Mouse (Mus musculus): ENCODE data around the gene Pim1. TPM values are rescaled to one million over a fixed set of nuclear protein-coding genes. Genes with fewer than 3 reads are reported as not detected.

Pim1 gene
- polyA plus RNA-seq (2015; fragmentation: Nextera tagmentation; extraction: Ambion mirVana): 7.2 and 8.2 TPM in 2 replicates

DNA sequence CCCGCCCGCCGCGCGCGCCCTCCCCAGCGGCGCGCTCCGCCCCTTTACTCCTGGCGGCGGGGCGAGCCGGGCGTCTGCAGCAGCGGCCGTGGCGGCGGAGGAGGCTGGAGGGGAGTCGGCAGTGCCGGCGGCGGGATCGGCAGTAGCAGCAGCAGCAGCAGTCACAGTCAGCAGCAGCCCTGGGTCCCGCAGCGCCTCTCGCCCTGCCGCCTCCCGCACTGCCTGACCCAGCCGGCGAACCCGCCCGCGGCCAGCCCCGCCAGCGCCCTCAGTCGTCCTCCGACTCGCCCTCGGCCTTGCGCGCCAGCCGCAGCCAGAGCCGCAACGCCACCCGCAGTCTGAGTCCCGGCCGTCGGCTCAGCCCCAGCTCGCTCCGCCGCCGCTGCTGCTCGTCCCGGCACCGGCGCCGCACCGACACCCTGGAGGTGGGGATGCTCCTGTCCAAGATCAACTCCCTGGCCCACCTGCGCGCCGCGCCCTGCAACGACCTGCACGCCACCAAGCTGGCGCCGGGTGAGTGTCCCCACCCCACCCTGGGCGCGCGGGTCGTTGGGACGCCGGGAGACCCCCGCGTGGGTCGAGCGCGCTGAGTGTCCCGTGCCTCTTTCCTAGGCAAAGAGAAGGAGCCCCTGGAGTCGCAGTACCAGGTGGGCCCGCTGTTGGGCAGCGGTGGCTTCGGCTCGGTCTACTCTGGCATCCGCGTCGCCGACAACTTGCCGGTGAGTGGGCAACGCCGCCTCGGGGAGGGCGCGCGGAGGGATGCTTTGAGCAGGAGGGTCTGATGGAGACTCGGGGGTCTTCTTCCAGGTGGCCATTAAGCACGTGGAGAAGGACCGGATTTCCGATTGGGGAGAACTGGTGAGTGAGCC lies at the start of gene Pim1:
Pim1 (plus strand) TSS at position 41 of the 869 bp plus-strand sequence.
- H3K4me2 ChIP-seq (ENCODE audit: low read length): peak within 1 kb of the TSS; percentile 89
- peak; percentile 13 for ATAC-seq
- under 1% methylated on average over 55 of the region's 99 CpGs for WGBS

DNA sequence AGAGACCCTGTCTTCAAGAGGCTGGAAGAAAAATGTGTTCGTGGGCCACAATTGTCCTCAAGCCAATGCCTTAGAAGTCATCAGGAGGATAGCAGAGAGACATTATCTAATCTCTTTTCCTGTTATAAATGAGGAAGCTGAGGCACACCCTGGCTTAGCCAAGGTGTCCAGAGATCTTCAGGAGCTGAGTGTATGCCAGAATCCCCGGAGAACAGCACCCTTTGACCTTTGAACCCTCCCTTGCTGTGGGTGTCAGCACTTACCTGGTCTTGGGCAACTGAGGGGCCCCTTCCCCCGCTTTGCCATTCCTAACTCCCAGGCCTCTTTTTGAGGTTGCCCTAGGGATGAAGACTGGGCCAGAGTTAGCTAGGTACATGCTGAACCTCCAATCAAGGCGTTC lies 49.0 kb upstream of the Pim1 start:
- no peaks in the 10 kb centered on the region for H3K36me3 ChIP-seq (ENCODE audit: control insufficient read depth, insufficient read depth, low read length)
- H3K9me3 ChIP-seq (ENCODE audit: control insufficient read depth, low read length): no peaks in the 10 kb centered on the region
- no peak for ATAC-seq
- H3K9ac ChIP-seq (ENCODE audit: low read depth, low read length): no peak overlapping the region
- H3K4me1 ChIP-seq (ENCODE audit: control insufficient read depth, insufficient read depth, low read depth, low read length): peaks cover 2% of the 10 kb centered on the region
- no peak overlapping the region for H3K4me3 ChIP-seq (ENCODE audit: low read length)
- no peaks in the 10 kb centered on the region for H3K27me3 ChIP-seq (replicated peaks; ENCODE audit: control insufficient read depth, insufficient read depth, low read length)
- no peak overlapping the region for H3K27ac ChIP-seq (ENCODE audit: low read depth, low read length)
- 80% methylated on average over 4 of the region's 4 CpGs for WGBS
- H3K4me2 ChIP-seq (ENCODE audit: low read length): no peak overlapping the region

More for the DNA sequence above, at the start of gene Pim1:
- no peaks in the 10 kb centered on the region for H3K36me3 ChIP-seq (ENCODE audit: control insufficient read depth, insufficient read depth, low read length)
- peaks cover 8% of the 10 kb centered on the region for H3K4me1 ChIP-seq (ENCODE audit: control insufficient read depth, insufficient read depth, low read depth, low read length)
- H3K9ac ChIP-seq (ENCODE audit: low read depth, low read length): peak within 1 kb of the TSS; percentile 91
- H3K27ac ChIP-seq (ENCODE audit: low read depth, low read length): peak within 1 kb of the TSS; percentile 91
- peak within 1 kb of the TSS; percentile 94 for H3K4me3 ChIP-seq (ENCODE audit: low read length)
- H3K27me3 ChIP-seq (replicated peaks; ENCODE audit: control insufficient read depth, insufficient read depth, low read length): no peaks in the 10 kb centered on the region
- H3K9me3 ChIP-seq (ENCODE audit: control insufficient read depth, low read length): no peaks in the 10 kb centered on the region

DNA sequence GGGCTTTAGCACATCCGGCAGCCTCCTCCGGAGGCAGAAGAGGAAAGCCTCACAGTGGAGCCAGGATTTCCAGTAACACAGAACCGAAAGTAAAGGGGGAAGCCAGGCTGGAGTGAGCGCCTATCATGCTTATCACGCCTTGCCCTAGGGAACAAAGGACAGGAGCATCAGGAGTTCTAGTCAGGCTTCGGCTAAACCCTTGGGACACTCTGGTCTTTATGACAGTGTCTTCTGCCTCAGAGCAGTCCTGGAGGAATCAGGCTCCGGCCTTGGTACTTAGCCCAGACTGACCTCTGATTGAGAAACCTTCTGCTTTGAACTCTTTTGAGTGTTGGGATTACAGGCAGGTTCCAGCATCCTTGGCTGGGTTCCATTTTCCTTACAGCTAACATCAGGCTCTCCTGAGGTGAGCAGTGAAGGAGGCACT lies 48.4 kb upstream of the Pim1 start:
- Histone ChIP-seq H3K4me3 (ENCODE audit: low read length) (no peak overlapping the region), H3K4me1 (ENCODE audit: control insufficient read depth, insufficient read depth, low read depth, low read length) (peaks cover 2% of the 10 kb centered on the region; the same call in 1 of the 2 replicates), H3K36me3 (ENCODE audit: control insufficient read depth, insufficient read depth, low read length) (no peaks in the 10 kb centered on the region), H3K4me2 (ENCODE audit: low read length) (no peak overlapping the region), H3K27ac (ENCODE audit: low read depth, low read length) (no peak overlapping the region), H3K27me3 (replicated peaks; ENCODE audit: control insufficient read depth, insufficient read depth, low read length) (no peaks in the 10 kb centered on the region), H3K9me3 (ENCODE audit: control insufficient read depth, low read length) (no peaks in the 10 kb centered on the region), H3K9ac (ENCODE audit: low read depth, low read length) (no peak overlapping the region)
- no peak for ATAC-seq
- 60% methylated on average over 7 of the region's 7 CpGs for WGBS

DNA sequence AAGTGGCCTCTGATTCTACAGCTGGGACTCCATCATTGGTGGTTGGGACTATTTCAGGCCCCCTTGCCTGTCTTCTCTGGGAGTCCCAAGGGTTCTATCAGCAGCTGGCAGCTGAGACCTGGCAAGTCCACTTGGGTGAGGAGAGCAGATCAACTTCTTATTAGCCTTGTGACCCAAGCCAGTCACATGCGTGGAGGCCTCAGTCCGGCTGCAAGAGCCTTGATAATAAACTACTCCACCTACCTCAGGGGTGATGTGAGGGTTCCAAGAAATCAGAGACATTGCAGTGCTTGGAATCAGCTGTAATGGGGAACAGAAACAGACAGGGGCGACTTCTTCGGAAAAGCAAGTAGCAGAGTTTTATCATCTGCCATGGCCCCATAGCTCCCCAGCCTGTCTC lies 46.8 kb upstream of the Pim1 start:
- Histone ChIP-seq H3K4me2 (ENCODE audit: low read length) (no peak overlapping the region), H3K36me3 (ENCODE audit: control insufficient read depth, insufficient read depth, low read length) (no peaks in the 10 kb centered on the region), H3K27ac (ENCODE audit: low read depth, low read length) (no peak overlapping the region), H3K27me3 (replicated peaks; ENCODE audit: control insufficient read depth, insufficient read depth, low read length) (no peaks in the 10 kb centered on the region), H3K4me1 (ENCODE audit: control insufficient read depth, insufficient read depth, low read depth, low read length) (no peaks in the 10 kb centered on the region), H3K9me3 (ENCODE audit: control insufficient read depth, low read length) (no peaks in the 10 kb centered on the region), H3K4me3 (ENCODE audit: low read length) (no peak overlapping the region), H3K9ac (ENCODE audit: low read depth, low read length) (no peak overlapping the region)
- WGBS: 87% methylated on average over 4 of the region's 4 CpGs
- no peak for ATAC-seq

DNA sequence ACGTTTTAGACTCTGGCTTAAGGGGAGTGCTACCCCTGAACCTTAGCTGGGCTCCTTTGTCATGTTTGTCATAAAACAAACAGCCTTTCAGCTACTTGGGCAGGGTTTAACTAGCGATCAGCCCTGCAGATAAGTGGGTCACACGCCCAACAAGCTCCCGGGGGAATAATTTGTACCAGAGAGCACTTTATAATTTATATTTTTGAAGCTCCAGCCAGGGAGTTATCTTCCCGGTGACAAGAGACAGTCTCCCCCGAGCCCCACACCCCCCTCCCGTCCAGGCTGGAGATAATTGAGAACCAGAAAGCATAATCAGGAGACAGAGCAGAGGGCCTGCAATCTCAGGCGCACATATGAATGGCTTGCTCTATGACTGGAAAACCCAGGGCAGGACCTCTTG lies 45.5 kb upstream of the Pim1 start:
- WGBS: 22% methylated on average over 8 of the region's 8 CpGs
- Histone ChIP-seq H3K4me1 (ENCODE audit: control insufficient read depth, insufficient read depth, low read depth, low read length) (no peaks in the 10 kb centered on the region), H3K4me3 (ENCODE audit: low read length) (no peak overlapping the region), H3K9me3 (ENCODE audit: control insufficient read depth, low read length) (no peaks in the 10 kb centered on the region), H3K27ac (ENCODE audit: low read depth, low read length) (no peak overlapping the region), H3K36me3 (ENCODE audit: control insufficient read depth, insufficient read depth, low read length) (no peaks in the 10 kb centered on the region), H3K27me3 (replicated peaks; ENCODE audit: control insufficient read depth, insufficient read depth, low read length) (no peaks in the 10 kb centered on the region), H3K4me2 (ENCODE audit: low read length) (no peak overlapping the region), H3K9ac (ENCODE audit: low read depth, low read length) (no peak overlapping the region; the same call in 1 of the 2 replicates)
- ATAC-seq: no peak

DNA sequence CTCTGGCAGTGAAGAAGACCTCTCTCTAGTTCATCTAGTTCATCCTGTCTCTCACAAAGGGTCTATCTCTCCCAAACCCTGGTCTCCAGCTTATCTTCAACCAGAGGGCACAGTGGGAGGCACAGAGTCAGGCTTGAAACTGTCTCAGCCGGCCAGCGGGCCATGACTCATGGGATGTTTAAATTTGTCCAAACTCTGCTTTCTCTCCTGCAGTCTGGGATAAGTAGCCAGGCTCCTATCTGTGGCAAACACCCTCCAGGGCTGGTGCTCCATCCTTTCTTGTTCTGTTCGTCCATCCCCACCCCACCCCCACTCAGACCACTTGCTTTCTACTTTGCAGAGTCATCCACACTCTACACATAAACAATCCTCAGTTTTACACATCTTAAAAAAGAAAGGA lies 43.2 kb upstream of the Pim1 start:
- Histone ChIP-seq H3K36me3 (ENCODE audit: control insufficient read depth, insufficient read depth, low read length) (no peaks in the 10 kb centered on the region), H3K27me3 (replicated peaks; ENCODE audit: control insufficient read depth, insufficient read depth, low read length) (no peaks in the 10 kb centered on the region), H3K27ac (ENCODE audit: low read depth, low read length) (no peak overlapping the region), H3K9me3 (ENCODE audit: control insufficient read depth, low read length) (no peaks in the 10 kb centered on the region), H3K4me2 (ENCODE audit: low read length) (no peak overlapping the region), H3K4me3 (ENCODE audit: low read length) (no peak overlapping the region), H3K9ac (ENCODE audit: low read depth, low read length) (no peak overlapping the region), H3K4me1 (ENCODE audit: control insufficient read depth, insufficient read depth, low read depth, low read length) (peaks cover 6% of the 10 kb centered on the region)
- 65% methylated on average over 3 of the region's 3 CpGs for WGBS
- ATAC-seq: no peak

DNA sequence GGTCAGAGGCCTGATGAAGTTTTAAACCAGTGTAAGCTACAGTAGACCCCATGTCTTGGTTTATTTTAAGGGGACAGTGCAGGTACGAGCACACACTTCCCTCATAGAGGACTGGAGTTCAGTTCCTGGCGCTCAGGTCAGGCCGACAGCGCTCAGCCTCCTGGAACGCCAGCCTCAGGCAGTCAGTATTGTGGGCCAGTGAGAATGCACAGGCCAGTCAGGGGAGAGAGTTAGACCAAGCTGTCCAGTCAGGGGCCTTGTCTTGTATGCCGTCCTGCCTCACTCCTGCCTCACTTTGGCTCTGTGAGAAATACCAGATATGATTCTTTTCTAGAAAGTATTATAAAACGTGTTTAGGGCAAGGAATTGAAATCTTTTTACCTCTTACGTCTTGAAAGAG lies 42.5 kb upstream of the Pim1 start:
- H3K4me2 ChIP-seq (ENCODE audit: low read length): no peak overlapping the region
- ATAC-seq: no peak
- no peak overlapping the region for H3K4me3 ChIP-seq (ENCODE audit: low read length)
- 65% methylated on average over 8 of the region's 8 CpGs for WGBS
- no peaks in the 10 kb centered on the region for H3K27me3 ChIP-seq (replicated peaks; ENCODE audit: control insufficient read depth, insufficient read depth, low read length)
- no peaks in the 10 kb centered on the region for H3K9me3 ChIP-seq (ENCODE audit: control insufficient read depth, low read length)
- H3K4me1 ChIP-seq (ENCODE audit: control insufficient read depth, insufficient read depth, low read depth, low read length): peaks cover 6% of the 10 kb centered on the region
- no peak overlapping the region for H3K9ac ChIP-seq (ENCODE audit: low read depth, low read length)
- no peak overlapping the region for H3K27ac ChIP-seq (ENCODE audit: low read depth, low read length)
- H3K36me3 ChIP-seq (ENCODE audit: control insufficient read depth, insufficient read depth, low read length): no peaks in the 10 kb centered on the region

DNA sequence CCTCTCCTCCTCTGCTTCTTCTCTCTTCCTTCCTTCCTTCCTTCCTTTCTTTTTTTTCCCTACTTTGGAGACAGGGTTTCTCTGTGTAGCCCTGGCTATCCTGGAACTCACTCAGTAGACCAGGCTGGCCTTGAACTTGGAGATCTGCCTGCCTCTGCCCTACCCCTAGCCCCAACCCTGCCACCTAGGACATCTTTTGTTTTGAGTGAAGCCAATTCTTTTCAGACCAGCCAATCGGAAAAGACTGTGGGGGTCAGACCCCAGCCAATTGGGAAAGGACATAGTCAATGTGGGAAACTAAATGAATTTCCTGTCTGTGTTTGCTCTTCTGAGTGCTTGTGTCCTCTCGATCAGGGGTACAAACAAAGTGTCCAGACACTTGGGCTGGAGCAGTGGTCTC lies 42.0 kb upstream of the Pim1 start:
- Histone ChIP-seq H3K36me3 (ENCODE audit: control insufficient read depth, insufficient read depth, low read length) (no peaks in the 10 kb centered on the region), H3K9ac (ENCODE audit: low read depth, low read length) (no peak overlapping the region), H3K4me2 (ENCODE audit: low read length) (no peak overlapping the region), H3K4me1 (ENCODE audit: control insufficient read depth, insufficient read depth, low read depth, low read length) (peaks cover 6% of the 10 kb centered on the region), H3K27ac (ENCODE audit: low read depth, low read length) (no peak overlapping the region), H3K27me3 (replicated peaks; ENCODE audit: control insufficient read depth, insufficient read depth, low read length) (no peaks in the 10 kb centered on the region), H3K9me3 (ENCODE audit: control insufficient read depth, low read length) (no peaks in the 10 kb centered on the region), H3K4me3 (ENCODE audit: low read length) (no peak overlapping the region)
- ATAC-seq: no peak
- 68% methylated on average over 2 of the region's 2 CpGs for WGBS

DNA sequence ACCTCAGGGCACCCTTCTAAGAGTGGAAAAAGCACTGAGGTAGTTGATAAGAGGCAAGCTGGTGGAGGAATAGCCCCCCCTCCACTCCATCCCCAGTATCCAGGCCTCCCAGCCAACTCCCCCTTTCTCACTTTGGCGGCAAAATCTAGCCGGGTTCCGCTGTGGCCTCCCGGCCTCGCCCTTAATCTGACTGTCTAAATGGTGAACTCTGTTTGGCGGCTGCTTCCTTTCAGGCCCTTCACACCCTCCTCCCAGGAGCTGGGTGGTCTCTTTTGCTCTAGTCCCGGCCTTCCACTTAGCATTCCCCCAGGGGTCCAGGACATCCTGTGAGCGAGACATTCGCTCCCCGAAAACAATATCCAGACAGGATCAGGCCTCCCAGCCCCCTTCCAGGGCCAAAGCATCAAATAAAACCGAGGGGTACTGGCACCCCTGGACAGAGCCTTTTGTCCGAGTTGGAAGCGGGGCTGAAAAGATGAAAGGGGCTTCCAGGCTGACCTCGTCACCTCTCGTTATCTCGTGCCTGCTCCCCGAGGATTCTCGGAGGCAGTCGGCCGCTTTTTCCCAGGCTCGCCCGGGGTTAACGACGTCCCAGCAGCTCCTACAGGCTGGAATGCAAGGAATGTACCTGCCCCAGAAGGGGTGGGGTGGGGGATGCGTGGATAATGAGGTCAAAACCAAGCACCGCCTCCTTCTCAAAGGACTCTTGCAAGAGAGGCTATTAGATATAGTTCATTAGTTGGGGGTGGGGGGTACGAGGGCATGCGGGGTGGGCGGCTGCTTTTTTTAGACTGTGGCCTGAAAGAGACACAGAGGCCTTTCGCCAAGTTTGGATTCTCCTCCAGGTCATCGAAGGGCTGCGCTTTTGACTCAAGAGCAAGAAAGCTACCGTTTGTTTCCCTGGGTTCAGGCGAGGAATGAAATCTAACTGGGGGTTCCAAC lies 39.4 kb upstream of the Pim1 start:
- Histone ChIP-seq H3K27me3 (replicated peaks; ENCODE audit: control insufficient read depth, insufficient read depth, low read length) (no peaks in the 10 kb centered on the region), H3K36me3 (ENCODE audit: control insufficient read depth, insufficient read depth, low read length) (no peaks in the 10 kb centered on the region), H3K27ac (ENCODE audit: low read depth, low read length) (0 out of 2 replicates have a peak overlapping the region, but pooled peaks have one; percentile 9), H3K4me3 (ENCODE audit: low read length) (no peak overlapping the region), H3K9me3 (ENCODE audit: control insufficient read depth, low read length) (no peaks in the 10 kb centered on the region; the same call in 1 of the 2 replicates), H3K9ac (ENCODE audit: low read depth, low read length) (no peak overlapping the region), H3K4me1 (ENCODE audit: control insufficient read depth, insufficient read depth, low read depth, low read length) (peaks cover 6% of the 10 kb centered on the region), H3K4me2 (ENCODE audit: low read length) (peak overlapping the region; percentile 33)
- WGBS: 5% methylated on average over 34 of the region's 34 CpGs
- peak; percentile 40; the same call in 1 of the 2 replicates for ATAC-seq

Data from hindbrain, embryonic 16.5 days (tissue).